Mouse (Mus musculus): Measurements from ENCODE around the gene Ythdf1.

Gene Ythdf1

GRCm38 (mm10) chr2:180920810-180921400, at the start of gene Ythdf1:
Gene Ythdf1 (minus strand): TSS chr2:180920949.
- CTCF ChIA-PET: interaction anchor here (0.6 kb wide), 2 partner anchors 246 to 996 kb away, joined by 3 to 6 read pairs; no protein-coding TSS in a partner anchor

GRCm38 (mm10) chr2:180967010-180967763, 46.4 kb upstream of the Ythdf1 start, which contains the start of gene Arfgap1:
Gene Arfgap1 (plus strand): TSS chr2:180967225.
- CTCF ChIA-PET: no interaction called here

GRCm38 (mm10) chr2:180966092-180966882, 45.5 kb upstream of the Ythdf1 start:
- CTCF ChIA-PET: interaction anchor here (0.6 kb wide), 1 partner anchor 592 kb away, joined by 13 read pairs; no protein-coding TSS in a partner anchor

- CTCF ChIA-PET: interaction anchor here (1.2 kb wide), 1 partner anchor 39 kb away, joined by 3 read pairs; no protein-coding TSS in a partner anchor
Observed at GRCm38 (mm10) chr2:180963956-180964355, 43.2 kb upstream of the Ythdf1 start.

- CTCF ChIA-PET: no interaction called here
Observed at GRCm38 (mm10) chr2:180962616-180963308, 42.0 kb upstream of the Ythdf1 start.

GRCm38 (mm10) chr2:180960187-180960586, 39.4 kb upstream of the Ythdf1 start:
- CTCF ChIA-PET: no interaction called here

- CTCF ChIA-PET: no interaction called here
Observed at GRCm38 (mm10) chr2:180959605-180960004, 38.9 kb upstream of the Ythdf1 start.

- CTCF ChIA-PET: no interaction called here
Observed at GRCm38 (mm10) chr2:180954061-180955047, 33.6 kb upstream of the Ythdf1 start, which contains the start of gene Nkain4. Gene Nkain4 (minus strand): TSS chr2:180954699.

GRCm38 (mm10) chr2:180953638-180954037, 32.9 kb upstream of the Ythdf1 start:
- CTCF ChIA-PET: no interaction called here

- CTCF ChIA-PET: no interaction called here
Observed at GRCm38 (mm10) chr2:180952731-180953171, 32.0 kb upstream of the Ythdf1 start.

- CTCF ChIA-PET: no interaction called here
Observed at GRCm38 (mm10) chr2:180949947-180950346, 29.2 kb upstream of the Ythdf1 start.

GRCm38 (mm10) chr2:180941869-180942268, 21.1 kb upstream of the Ythdf1 start:
- CTCF ChIA-PET: no interaction called here

- CTCF ChIA-PET: no interaction called here
Observed at GRCm38 (mm10) chr2:180940187-180940586, 19.4 kb upstream of the Ythdf1 start.

GRCm38 (mm10) chr2:180932418-180932817, 11.7 kb upstream of the Ythdf1 start:
- CTCF ChIA-PET: no interaction called here

- CTCF ChIA-PET: no interaction called here
Observed at GRCm38 (mm10) chr2:180928723-180929122, 8.0 kb upstream of the Ythdf1 start, which contains the start of gene Birc7. Gene Birc7 (plus strand): TSS chr2:180929023.

- CTCF ChIA-PET: interaction anchor here (0.5 to 1.5 kb wide), 2 partner anchors 39 to 40 kb away, joined by 3 read pairs; no protein-coding TSS in a partner anchor
Observed at GRCm38 (mm10) chr2:180925176-180925575, 4.4 kb upstream of the Ythdf1 start.

- CTCF ChIA-PET: interaction anchor here (1.1 kb wide), 1 partner anchor 19 kb away, joined by 7 read pairs; no protein-coding TSS in a partner anchor
Observed at GRCm38 (mm10) chr2:180922739-180923138, 2.0 kb upstream of the Ythdf1 start.

GRCm38 (mm10) chr2:180919913-180920809, 588 bp downstream of the Ythdf1 start:
- CTCF ChIA-PET: no interaction called here

- CTCF ChIA-PET: no interaction called here
Observed at GRCm38 (mm10) chr2:180915886-180916433, 4.8 kb downstream of the Ythdf1 start.

Measured in spleen, embryonic (tissue).